Mouse (Mus musculus): ENCODE measurements at regions not wholly inside any gene's neighbourhood (a gene's known extent, or its start where the extent isn't known, plus 50 kb on each side); places are given as distances from the start of the nearest gene placed in this dataset.

- TF ChIP-seq RCOR1 (IDR thresholded peaks at IDR 0.05; ENCODE audit: low read depth, low read length) (no peak), CTCF (IDR thresholded peaks at IDR 0.05 in 2 of 3, conservative IDR thresholded peaks at IDR 0.05 in 1 of 3; ENCODE audit: control insufficient read depth in 1 of 3, insufficient read depth in 1 of 3, low read depth in 2 of 3, low read length in 3 of 3, poor library complexity in 1 of 3, severe bottlenecking in 1 of 3) (no peak), JUND (IDR thresholded peaks at IDR 0.05; ENCODE audit: low read depth, low read length) (no peak), HCFC1 (IDR thresholded peaks at IDR 0.05; ENCODE audit: low read depth, low read length) (no peak), POLR2AphosphoS5 (IDR thresholded peaks at IDR 0.05; ENCODE audit: borderline replicate concordance, low read depth, low read length) (no peak), ELF1 (IDR thresholded peaks at IDR 0.05; ENCODE audit: low read depth, low read length) (no peak), KAT2A (conservative IDR thresholded peaks at IDR 0.05; ENCODE audit: low read depth, low read length) (no peak), MYC (IDR thresholded peaks at IDR 0.05; ENCODE audit: low read depth, low read length) (no peak), CHD1 (IDR thresholded peaks at IDR 0.05; ENCODE audit: low read depth, low read length) (no peak), POLR2A (IDR thresholded peaks at IDR 0.05; ENCODE audit: control insufficient read depth in 1 of 2, insufficient read depth in 1 of 2, low read depth in 1 of 2, low read length in 2 of 2, poor library complexity in 1 of 2) (no peak)
- H3K9ac ChIP-seq (ENCODE audit: control insufficient read depth, low read depth, low read length, poor library complexity, severe bottlenecking), result no peak overlapping the region
Observed at GRCm38 (mm10) chr5:146647628-146648380, 62.8 kb upstream of the Gpr12 start.

GRCm38 (mm10) chr5:146644499-146644898, 59.5 kb upstream of the Gpr12 start:
- Histone ChIP-seq H3K9me3 (replicated peaks; ENCODE audit: insufficient read depth, low read length) (no peaks in the 10 kb centered on the region), H3K36me3 (ENCODE audit: control insufficient read depth in 1 of 2, insufficient read depth in 2 of 2, low read length in 2 of 2) (no peaks in the 10 kb centered on the region), H3K4me1 (ENCODE audit: control insufficient read depth in 1 of 2, insufficient read depth in 2 of 2, low read length in 2 of 2) (no peaks in the 10 kb centered on the region), H3K27me3 (ENCODE audit: control insufficient read depth in 1 of 2, insufficient read depth in 2 of 2, low read length in 2 of 2) (no peaks in the 10 kb centered on the region), H3K9ac (ENCODE audit: control insufficient read depth, low read depth, low read length, poor library complexity, severe bottlenecking) (no peak overlapping the region), H3K4me3 (ENCODE audit: control insufficient read depth in 1 of 2, insufficient read depth in 1 of 2, low read depth in 2 of 2, low read length in 2 of 2) (no peak overlapping the region), H3K27ac (ENCODE audit: control insufficient read depth, low read depth, low read length) (no peak overlapping the region), H3K79me2 (ENCODE audit: control insufficient read depth, insufficient read depth, low read length, poor library complexity) (no peaks in the 10 kb centered on the region)
- TF ChIP-seq CTCF (IDR thresholded peaks at IDR 0.05 in 2 of 3, conservative IDR thresholded peaks at IDR 0.05 in 1 of 3; ENCODE audit: control insufficient read depth in 1 of 3, insufficient read depth in 1 of 3, low read depth in 2 of 3, low read length in 3 of 3, poor library complexity in 1 of 3, severe bottlenecking in 1 of 3), result no peak
- no peak for TF ChIP-seq TCF12 (IDR thresholded peaks at IDR 0.05; ENCODE audit: low read depth, low read length)
- no peak for TF ChIP-seq UBTF (IDR thresholded peaks at IDR 0.05; ENCODE audit: borderline replicate concordance, insufficient read depth, low read depth, low read length)
- no peak for TF ChIP-seq JUND (IDR thresholded peaks at IDR 0.05; ENCODE audit: low read depth, low read length)
- TF ChIP-seq POLR2AphosphoS2 (IDR thresholded peaks at IDR 0.05; ENCODE audit: low read length), result no peak
- peak; percentile 67 for DNase-seq (ENCODE audit: low read depth, low spot score)

More at GRCm38 (mm10) chr5:146647628-146648380, 62.8 kb upstream of the Gpr12 start:
- DNase-seq (ENCODE audit: low read depth, low spot score), result no peak
- no peaks in the 10 kb centered on the region for H3K36me3 ChIP-seq (ENCODE audit: control insufficient read depth in 1 of 2, insufficient read depth in 2 of 2, low read length in 2 of 2)
- no peaks in the 10 kb centered on the region for H3K9me3 ChIP-seq (replicated peaks; ENCODE audit: insufficient read depth, low read length)
- no peak overlapping the region for H3K4me3 ChIP-seq (ENCODE audit: control insufficient read depth in 1 of 2, insufficient read depth in 1 of 2, low read depth in 2 of 2, low read length in 2 of 2)
- H3K79me2 ChIP-seq (ENCODE audit: control insufficient read depth, insufficient read depth, low read length, poor library complexity), result no peaks in the 10 kb centered on the region
- H3K27me3 ChIP-seq (ENCODE audit: control insufficient read depth in 1 of 2, insufficient read depth in 2 of 2, low read length in 2 of 2), result no peaks in the 10 kb centered on the region
- no peaks in the 10 kb centered on the region for H3K4me1 ChIP-seq (ENCODE audit: control insufficient read depth in 1 of 2, insufficient read depth in 2 of 2, low read length in 2 of 2)
- no peak overlapping the region for H3K27ac ChIP-seq (ENCODE audit: control insufficient read depth, low read depth, low read length)

DNA sequence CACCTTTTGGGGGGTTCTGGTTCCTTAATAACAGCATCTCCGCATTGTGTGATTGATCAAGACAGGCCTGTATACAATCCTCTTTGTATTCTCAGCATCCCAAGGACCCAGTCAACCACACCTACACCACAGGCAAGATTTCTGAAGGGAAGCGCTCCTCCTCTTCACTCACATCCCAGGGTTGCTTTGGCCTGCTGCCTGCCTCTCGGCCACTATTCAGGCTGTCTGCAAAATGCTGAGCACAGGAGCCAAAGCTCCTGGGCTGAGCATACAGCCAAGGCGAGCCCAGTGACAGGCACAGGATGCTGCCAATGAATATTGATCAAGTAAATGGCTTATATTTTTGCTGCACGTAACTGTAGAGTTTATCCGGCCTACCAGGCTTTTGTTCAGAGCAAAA, 56.9 kb upstream of the Gpr12 start:
- Histone ChIP-seq H3K27me3 (ENCODE audit: control insufficient read depth in 1 of 2, insufficient read depth in 2 of 2, low read length in 2 of 2) (no peaks in the 10 kb centered on the region), H3K27ac (ENCODE audit: control insufficient read depth, low read depth, low read length) (no peak overlapping the region), H3K79me2 (ENCODE audit: control insufficient read depth, insufficient read depth, low read length, poor library complexity) (no peaks in the 10 kb centered on the region), H3K4me3 (ENCODE audit: control insufficient read depth in 1 of 2, insufficient read depth in 1 of 2, low read depth in 2 of 2, low read length in 2 of 2) (no peak overlapping the region), H3K9ac (ENCODE audit: control insufficient read depth, low read depth, low read length, poor library complexity, severe bottlenecking) (no peak overlapping the region), H3K9me3 (replicated peaks; ENCODE audit: insufficient read depth, low read length) (no peaks in the 10 kb centered on the region), H3K4me1 (ENCODE audit: control insufficient read depth in 1 of 2, insufficient read depth in 2 of 2, low read length in 2 of 2) (no peaks in the 10 kb centered on the region), H3K36me3 (ENCODE audit: control insufficient read depth in 1 of 2, insufficient read depth in 2 of 2, low read length in 2 of 2) (no peaks in the 10 kb centered on the region)
- TF ChIP-seq CTCF (IDR thresholded peaks at IDR 0.05 in 2 of 3, conservative IDR thresholded peaks at IDR 0.05 in 1 of 3; ENCODE audit: control insufficient read depth in 1 of 3, insufficient read depth in 1 of 3, low read depth in 2 of 3, low read length in 3 of 3, poor library complexity in 1 of 3, severe bottlenecking in 1 of 3) (no peak), UBTF (IDR thresholded peaks at IDR 0.05; ENCODE audit: borderline replicate concordance, insufficient read depth, low read depth, low read length) (no peak), POLR2AphosphoS2 (IDR thresholded peaks at IDR 0.05; ENCODE audit: low read length) (no peak), MYC (IDR thresholded peaks at IDR 0.05; ENCODE audit: low read depth, low read length) (no peak), NELFE (IDR thresholded peaks at IDR 0.05; ENCODE audit: low read depth, low read length) (no peak), ZC3H11A (IDR thresholded peaks at IDR 0.05; ENCODE audit: low read depth, low read length) (no peak), KAT2A (conservative IDR thresholded peaks at IDR 0.05; ENCODE audit: low read depth, low read length) (no peak), CHD1 (IDR thresholded peaks at IDR 0.05; ENCODE audit: low read depth, low read length) (no peak), EP300 (IDR thresholded peaks at IDR 0.05; ENCODE audit: low read depth in 1 of 2, low read length in 2 of 2) (no peak), POLR2AphosphoS5 (IDR thresholded peaks at IDR 0.05; ENCODE audit: borderline replicate concordance, low read depth, low read length) (no peak), GATA1 (IDR thresholded peaks at IDR 0.05; ENCODE audit: low read depth, low read length) (no peak), NRF1 (IDR thresholded peaks at IDR 0.05; ENCODE audit: insufficient read depth, low read depth, low read length, poor library complexity, severe bottlenecking) (no peak), ELF1 (IDR thresholded peaks at IDR 0.05; ENCODE audit: low read depth, low read length) (no peak), RAD21 (IDR thresholded peaks at IDR 0.05; ENCODE audit: low read depth, low read length) (no peak), TCF12 (IDR thresholded peaks at IDR 0.05; ENCODE audit: low read depth, low read length) (no peak)
- DNase-seq (ENCODE audit: low read depth, low spot score), result no peak
